Comparison of ENCODE assay signal across 15 mouse cellular contexts in genomic region chr14:25645717-25646116, GRCm38 (mm10). TPM values are rescaled to one million over a fixed set of nuclear protein-coding genes. Genes with fewer than 3 reads are reported as not detected.
DNase-seq lines count a peak whose midpoint lies in the region; ATAC-seq and TF ChIP-seq lines count a peak whose summit lies in the region.
"Had no signal": no experiment of that assay in that cellular context is flagged by ENCODE, and none has a peak within 500 bp of the region (broad histone marks: within the 10 kb centered on the region; RNA-seq: fewer than 3 reads in every experiment).

No protein-coding gene starts in this region.

- WGBS in heart, adult 2 months, result 68% methylated on average over 9 of the region's 9 CpGs
- WGBS in hindbrain, embryonic 13.5 days, result 89% methylated on average over 9 of the region's 9 CpGs
- WGBS in hindbrain, embryonic 10.5 days, result 94% methylated on average over 9 of the region's 9 CpGs
- 84% methylated on average over 9 of the region's 9 CpGs for WGBS in midbrain, embryonic 15.5 days
- 94% methylated on average over 9 of the region's 9 CpGs for WGBS in midbrain, embryonic 10.5 days

- no peak overlapping the region for H3K4me2 ChIP-seq in hindbrain, embryonic 13.5 days
- no peak overlapping the region for H3K4me2 ChIP-seq in midbrain, embryonic 15.5 days
- H3K4me2 ChIP-seq: hindbrain, embryonic 15.5 days; midbrain, embryonic 11.5 days; stomach, embryonic 15.5 days had no signal

- ATAC-seq in hindbrain, embryonic 13.5 days (ENCODE audit: low FRiP score), result no peak
- no peak for ATAC-seq in midbrain, embryonic 15.5 days (replicated peaks)
- peak; percentile 8 to 9; a peak in 1 of 4 replicates for ATAC-seq in hematopoietic stem cell, adult 5-6 weeks (replicated peaks in 1 of 2; ENCODE audit: insufficient read depth in 1 of 2, low FRiP score in 2 of 2, low TSS enrichment in 1 of 2, low read depth in 1 of 2, poor library complexity in 2 of 2, severe bottlenecking in 2 of 2)

- no peak for DNase-seq in heart, adult 2 months
- DNase-seq in heart, adult 8-10 months (ENCODE audit: low spot score), result no peak
- no peak for DNase-seq in hindbrain, embryonic 10.5 days (ENCODE audit: low spot score)
- no peak for DNase-seq in midbrain, embryonic 10.5 days (ENCODE audit: low spot score)
- DNase-seq in left cerebral cortex, adult 18-20 months (ENCODE audit: low spot score in 2 of 2), result no peak

- no peaks in the 10 kb centered on the region for H3K9me3 ChIP-seq in hindbrain, embryonic 13.5 days
- H3K9me3 ChIP-seq in hindbrain, embryonic 10.5 days, result no peaks in the 10 kb centered on the region
- H3K9me3 ChIP-seq in midbrain, embryonic 15.5 days, result no peaks in the 10 kb centered on the region
- no peaks in the 10 kb centered on the region for H3K9me3 ChIP-seq in midbrain, embryonic 10.5 days (replicated peaks)
- H3K9me3 ChIP-seq: forebrain, embryonic 10.5 days; hindbrain, embryonic 15.5 days; stomach, embryonic 15.5 days had no signal

- H3K9ac ChIP-seq in heart, adult 2 months (ENCODE audit: low read depth, low read length), result no peak overlapping the region
- no peak overlapping the region for H3K9ac ChIP-seq in hindbrain, embryonic 13.5 days
- H3K9ac ChIP-seq in midbrain, embryonic 15.5 days, result no peak overlapping the region
- H3K9ac ChIP-seq: forebrain, postnatal 0 days; hindbrain, embryonic 15.5 days; stomach, embryonic 15.5 days had no signal

- peaks cover 3% of the 10 kb centered on the region; the same call in 1 of the 2 replicates for H3K36me3 ChIP-seq in heart, adult 2 months (ENCODE audit: control insufficient read depth, insufficient read depth, low read length)
- peaks cover 90% of the 10 kb centered on the region for H3K36me3 ChIP-seq in hindbrain, embryonic 13.5 days
- peaks cover 100% of the 10 kb centered on the region for H3K36me3 ChIP-seq in hindbrain, embryonic 10.5 days
- peaks cover 56% of the 10 kb centered on the region for H3K36me3 ChIP-seq in midbrain, embryonic 15.5 days (replicated peaks)
- peaks cover 100% of the 10 kb centered on the region for H3K36me3 ChIP-seq in midbrain, embryonic 10.5 days
- H3K36me3 ChIP-seq: G1E had no signal

- no peak for TF ChIP-seq EP300 in heart, adult 2 months (IDR thresholded peaks at IDR 0.05; ENCODE audit: insufficient read depth, low read depth, low read length)

- TF ChIP-seq CTCF in heart, adult 2 months (IDR thresholded peaks at IDR 0.05), result no peak

- H3K4me1 ChIP-seq in heart, adult 2 months (ENCODE audit: control insufficient read depth, insufficient read depth, low read length), result peaks cover 3% of the 10 kb centered on the region
- peaks cover 6% of the 10 kb centered on the region for H3K4me1 ChIP-seq in hindbrain, embryonic 13.5 days (replicated peaks)
- H3K4me1 ChIP-seq in hindbrain, embryonic 10.5 days (replicated peaks), result peaks cover 14% of the 10 kb centered on the region
- peaks cover 2% of the 10 kb centered on the region; the same call in 1 of the 2 replicates for H3K4me1 ChIP-seq in midbrain, embryonic 15.5 days
- no peaks in the 10 kb centered on the region for H3K4me1 ChIP-seq in midbrain, embryonic 10.5 days

- H3K27ac ChIP-seq in heart, adult 2 months, result peak overlapping the region; percentile 5; the same call in 1 of the 2 replicates
- peak overlapping the region; percentile 42; the same call in 1 of the 2 replicates for H3K27ac ChIP-seq in hindbrain, embryonic 13.5 days
- H3K27ac ChIP-seq in hindbrain, embryonic 10.5 days, result no peak overlapping the region
- peak overlapping the region; percentile 14; the same call in 1 of the 2 replicates for H3K27ac ChIP-seq in midbrain, embryonic 15.5 days
- no peak overlapping the region for H3K27ac ChIP-seq in midbrain, embryonic 10.5 days (replicated peaks)
- H3K27ac ChIP-seq: forebrain, embryonic 10.5 days; left cerebral cortex, adult 2 months; stomach, embryonic 15.5 days had no signal

- intact Hi-C loops in heart, adult 2 months (cut with DNase I), result loop anchor here (2.0 to 5.0 kb wide), 2 partner anchors 39 to 58 kb away; no protein-coding TSS in a partner anchor

- no peaks in the 10 kb centered on the region for H3K79me2 ChIP-seq in heart, adult 2 months (replicated peaks; ENCODE audit: control insufficient read depth, insufficient read depth, low read length)

- H3K27me3 ChIP-seq in heart, adult 2 months (ENCODE audit: control insufficient read depth, insufficient read depth, low read length), result no peaks in the 10 kb centered on the region
- no peaks in the 10 kb centered on the region for H3K27me3 ChIP-seq in hindbrain, embryonic 13.5 days
- no peaks in the 10 kb centered on the region for H3K27me3 ChIP-seq in hindbrain, embryonic 10.5 days (ENCODE audit: insufficient read depth, poor library complexity, severe bottlenecking)
- H3K27me3 ChIP-seq in midbrain, embryonic 15.5 days (replicated peaks), result no peaks in the 10 kb centered on the region
- H3K27me3 ChIP-seq in midbrain, embryonic 10.5 days (ENCODE audit: low read depth, poor library complexity, severe bottlenecking), result no peaks in the 10 kb centered on the region
- H3K27me3 ChIP-seq: hindbrain, embryonic 15.5 days; stomach, embryonic 15.5 days had no signal

- TF ChIP-seq POLR2A in heart, adult 2 months (IDR thresholded peaks at IDR 0.05; ENCODE audit: insufficient read depth, low read depth, low read length), result no peak

- no peak overlapping the region for H3K4me3 ChIP-seq in heart, adult 2 months
- no peak overlapping the region for H3K4me3 ChIP-seq in hindbrain, embryonic 13.5 days
- H3K4me3 ChIP-seq in hindbrain, embryonic 10.5 days, result no peak overlapping the region
- H3K4me3 ChIP-seq in midbrain, embryonic 15.5 days, result no peak overlapping the region
- H3K4me3 ChIP-seq in midbrain, embryonic 10.5 days, result no peak overlapping the region
- H3K4me3 ChIP-seq: forebrain, embryonic 10.5 days; hindbrain, embryonic 15.5 days; left cerebral cortex, adult 2 months; stomach, embryonic 15.5 days had no signal

RNA-seq across cellular contexts. Expression of gene Ppif, which starts 48.2 kb away (rescaled TPM):
- total RNA-seq in heart, adult 2 months (2021), result 100 to 1,000 TPM; 244 to 288 TPM
- polyA plus RNA-seq in heart, adult 2 months (2012; rRNA removed), result 487 and 529 TPM in 2 replicates
- total RNA-seq in heart, adult 8-10 months (2022), result 100 to 1,000 TPM; 300 to 329 (median 307) TPM
- 28.0 and 32.0 TPM in 2 replicates for polyA plus RNA-seq in hindbrain, embryonic 13.5 days (2015; fragmentation: Nextera tagmentation; extraction: Ambion mirVana)
- 47.3 and 55.7 TPM in 2 replicates for polyA plus RNA-seq in hindbrain, embryonic 10.5 days (2016; fragmentation: Nextera tagmentation; extraction: Ambion mirVana)
- 30.6 and 32.0 TPM in 2 replicates for polyA plus RNA-seq in midbrain, embryonic 15.5 days (2015; fragmentation: Nextera tagmentation; extraction: Ambion mirVana)
- 54.7 and 56.1 TPM in 2 replicates for polyA plus RNA-seq in midbrain, embryonic 10.5 days (2016; fragmentation: Nextera tagmentation; extraction: Ambion mirVana)
- 29.5 and 40.3 TPM in 2 replicates for total RNA-seq in hematopoietic stem cell, adult 5-6 weeks (2017)
- total RNA-seq in left cerebral cortex, adult 18-20 months (2021), result 10 to 100 TPM; 25.4 to 25.6 TPM

Comparison
In these comparisons a context has a peak if more than half of its experiments do, and no peak if none do; other contexts are left out.
1. H3K27ac ChIP-seq: peak in heart, adult 2 months (single experiment), hindbrain, embryonic 13.5 days (single experiment) and midbrain, embryonic 15.5 days (single experiment); none in hindbrain, embryonic 10.5 days (single experiment) and midbrain, embryonic 10.5 days (single experiment).
2. ATAC-seq: peak in hematopoietic stem cell, adult 5-6 weeks (2 of 2); none in hindbrain, embryonic 13.5 days (single experiment) and midbrain, embryonic 15.5 days (single experiment).